14 mouse cellular contexts compared by ENCODE assay signal in genomic region chr1:155490131-155490530, GRCm38 (mm10).
DNase-seq lines count a peak whose midpoint lies in the region; ATAC-seq and TF ChIP-seq lines count a peak whose summit lies in the region.
"Had no signal": no experiment of that assay in that cellular context is flagged by ENCODE, and none has a peak within 500 bp of the region (broad histone marks: within the 10 kb centered on the region; RNA-seq: fewer than 3 reads in every experiment).

No protein-coding gene starts in this region.

- H3K9me3 ChIP-seq in heart, embryonic 13.5 days, result no peaks in the 10 kb centered on the region
- no peaks in the 10 kb centered on the region for H3K9me3 ChIP-seq in midbrain, embryonic 13.5 days
- no peaks in the 10 kb centered on the region for H3K9me3 ChIP-seq in midbrain, postnatal 0 days (ENCODE audit: low read length)
- H3K9me3 ChIP-seq in forebrain, embryonic 14.5 days (replicated peaks; ENCODE audit: control insufficient read depth, low read length), result no peaks in the 10 kb centered on the region

- H3K4me2 ChIP-seq in heart, embryonic 13.5 days, result no peak overlapping the region
- no peak overlapping the region for H3K4me2 ChIP-seq in midbrain, embryonic 13.5 days (replicated peaks)
- no peak overlapping the region for H3K4me2 ChIP-seq in midbrain, postnatal 0 days (ENCODE audit: low read depth, low read length, poor library complexity, severe bottlenecking)
- H3K4me2 ChIP-seq in forebrain, embryonic 14.5 days (ENCODE audit: low read length), result no peak overlapping the region

- H3K9ac ChIP-seq in heart, embryonic 13.5 days, result no peak overlapping the region
- H3K9ac ChIP-seq in midbrain, embryonic 13.5 days (replicated peaks), result no peak overlapping the region
- H3K9ac ChIP-seq in midbrain, postnatal 0 days (replicated peaks; ENCODE audit: low read length, poor library complexity, severe bottlenecking), result no peak overlapping the region
- H3K9ac ChIP-seq in forebrain, embryonic 14.5 days (ENCODE audit: low read length), result no peak overlapping the region
- H3K9ac ChIP-seq: liver, postnatal 0 days had no signal

- no peak for DNase-seq in heart, adult 8-10 months (ENCODE audit: low spot score)
- DNase-seq in midbrain, postnatal 0 days (ENCODE audit: low spot score), result no peak
- no peak for DNase-seq in forebrain, embryonic 14.5 days (ENCODE audit: low spot score)
- peak; percentile 21 for DNase-seq in lung, postnatal 36 days
- no peak for DNase-seq in thymus, postnatal 4 days
- DNase-seq: cerebellum, adult 11-12 months; heart, adult 11 months; heart, postnatal 36 days; kidney, adult 8-10 months; liver, postnatal 0 days; right cerebral cortex, postnatal 25 days; thymus, postnatal 25 days had no signal

- H3K4me3 ChIP-seq in heart, embryonic 13.5 days, result no peak overlapping the region
- H3K4me3 ChIP-seq in midbrain, embryonic 13.5 days (replicated peaks), result no peak overlapping the region
- H3K4me3 ChIP-seq in midbrain, postnatal 0 days (ENCODE audit: low read depth, low read length), result no peak overlapping the region
- H3K4me3 ChIP-seq in forebrain, embryonic 14.5 days (ENCODE audit: low read depth, low read length), result no peak overlapping the region

- 55% methylated on average over 7 of the region's 7 CpGs for WGBS in heart, embryonic 13.5 days
- WGBS in midbrain, embryonic 13.5 days, result 66% methylated on average over 7 of the region's 7 CpGs
- 70% methylated on average over 7 of the region's 7 CpGs for WGBS in midbrain, postnatal 0 days
- 66% methylated on average over 7 of the region's 7 CpGs for WGBS in forebrain, embryonic 14.5 days

- H3K36me3 ChIP-seq in heart, embryonic 13.5 days, result no peaks in the 10 kb centered on the region
- H3K36me3 ChIP-seq in midbrain, embryonic 13.5 days, result no peaks in the 10 kb centered on the region
- H3K36me3 ChIP-seq in midbrain, postnatal 0 days (ENCODE audit: insufficient read depth, low read length), result no peaks in the 10 kb centered on the region
- no peaks in the 10 kb centered on the region for H3K36me3 ChIP-seq in forebrain, embryonic 14.5 days (ENCODE audit: control insufficient read depth, insufficient read depth, low read length)

- TF ChIP-seq CTCF in midbrain, postnatal 0 days (IDR thresholded peaks at IDR 0.05), result no peak

- no peaks in the 10 kb centered on the region for H3K27me3 ChIP-seq in heart, embryonic 13.5 days (replicated peaks)
- no peaks in the 10 kb centered on the region for H3K27me3 ChIP-seq in midbrain, embryonic 13.5 days
- H3K27me3 ChIP-seq in midbrain, postnatal 0 days (ENCODE audit: insufficient read depth, low read length), result no peaks in the 10 kb centered on the region
- no peaks in the 10 kb centered on the region for H3K27me3 ChIP-seq in forebrain, embryonic 14.5 days (replicated peaks; ENCODE audit: control insufficient read depth, insufficient read depth, low read length)

- no peak for ATAC-seq in heart, embryonic 13.5 days (ENCODE audit: extremely low read depth, insufficient number of reproducible peaks, low FRiP score, low TSS enrichment)
- no peak for ATAC-seq in midbrain, embryonic 13.5 days
- no peak for ATAC-seq in midbrain, postnatal 0 days (ENCODE audit: low FRiP score)
- ATAC-seq in forebrain, embryonic 14.5 days, result no peak
- ATAC-seq: liver, postnatal 0 days had no signal

- peaks cover 31% of the 10 kb centered on the region for H3K4me1 ChIP-seq in heart, embryonic 13.5 days
- H3K4me1 ChIP-seq in midbrain, embryonic 13.5 days (replicated peaks), result peaks cover 33% of the 10 kb centered on the region
- H3K4me1 ChIP-seq in midbrain, postnatal 0 days (ENCODE audit: insufficient read depth, low read length), result peaks cover 7% of the 10 kb centered on the region; the same call in 1 of the 2 replicates
- peaks cover 37% of the 10 kb centered on the region for H3K4me1 ChIP-seq in forebrain, embryonic 14.5 days (ENCODE audit: control insufficient read depth, insufficient read depth, low read length)

- H3K27ac ChIP-seq in heart, embryonic 13.5 days (replicated peaks), result 0 out of 2 replicates have a peak overlapping the region, but pooled peaks have one; percentile 15
- H3K27ac ChIP-seq in midbrain, embryonic 13.5 days, result peak overlapping the region; percentile 48; the same call in 1 of the 2 replicates
- no peak overlapping the region for H3K27ac ChIP-seq in midbrain, postnatal 0 days (ENCODE audit: low read depth, low read length)
- H3K27ac ChIP-seq in forebrain, embryonic 14.5 days (ENCODE audit: low read depth, low read length), result peak overlapping the region; percentile 79
